Mouse (Mus musculus) kidney, embryonic 15.5 days (tissue): ENCODE results near the gene Olfr291. TPM values are rescaled to one million over a fixed set of nuclear protein-coding genes. Genes with fewer than 3 reads are reported as not detected.

Experiments used
- ATAC-seq: fragments of 200-750 bp; cut with Nextera tagmentation; replicated peaks from 2 replicates; pipeline ENCODE4 v1.8.0; 2017; ENCODE audit warnings: moderate TSS enrichment; ENCODE audit not compliant: low FRiP score
- H3K27ac ChIP-seq: fragments of 300-500 bp; sonication (generic); 2 replicates; pipeline ENCODE4 v1.5.1; 2015; ENCODE audit warnings: mild to moderate bottlenecking, inconsistent platforms
- H3K27me3 ChIP-seq: fragments of 300-500 bp; sonication (generic); 2 replicates; pipeline ENCODE4 v1.6.1; 2015; ENCODE audit warnings: inconsistent platforms
- H3K36me3 ChIP-seq: fragments of 300-500 bp; sonication (generic); 2 replicates; pipeline ENCODE4 v1.6.1; 2015; ENCODE audit warnings: inconsistent platforms
- H3K4me1 ChIP-seq: fragments of 300-500 bp; sonication (generic); 2 replicates; pipeline ENCODE4 v1.6.1; 2015; ENCODE audit warnings: inconsistent platforms
- H3K4me2 ChIP-seq: fragments of 300-500 bp; sonication (generic); 2 replicates; pipeline ENCODE4 v1.6.1; 2015; ENCODE audit warnings: moderate library complexity, mild to moderate bottlenecking, inconsistent platforms
- H3K4me3 ChIP-seq: fragments of 300-500 bp; sonication (generic); replicated peaks from 2 replicates; pipeline ENCODE4 v1.5.1; 2015; ENCODE audit warnings: mild to moderate bottlenecking, inconsistent platforms
- H3K9ac ChIP-seq: fragments of 300-500 bp; sonication (generic); 2 replicates; pipeline ENCODE4 v1.6.1; 2015; ENCODE audit warnings: mild to moderate bottlenecking, inconsistent platforms
- H3K9me3 ChIP-seq: fragments of 300-500 bp; sonication (generic); replicated peaks from 2 replicates; pipeline ENCODE4 v1.6.1; 2016; ENCODE audit warnings: inconsistent platforms
- WGBS: fragments of 180-500 bp; shearing (Covaris S2); methylation state at CpG from one replicate; pipeline ENCODE4 v1.1.7; 2015; ENCODE audit warnings: mixed read lengths; 5-methylcytosine and 5-hydroxymethylcytosine counted together
- polyA plus RNA-seq: library from polyadenylated mRNA; unstranded; fragments of >200 nt; fragmentation: Nextera tagmentation; extraction: Ambion mirVana; gene quantifications from 2 replicates; pipeline ENCODE4 v1.2.1, GENCODE M21; 2015

The Olfr291 gene
- polyA plus RNA-seq = not detected in 2 replicates

DNA sequence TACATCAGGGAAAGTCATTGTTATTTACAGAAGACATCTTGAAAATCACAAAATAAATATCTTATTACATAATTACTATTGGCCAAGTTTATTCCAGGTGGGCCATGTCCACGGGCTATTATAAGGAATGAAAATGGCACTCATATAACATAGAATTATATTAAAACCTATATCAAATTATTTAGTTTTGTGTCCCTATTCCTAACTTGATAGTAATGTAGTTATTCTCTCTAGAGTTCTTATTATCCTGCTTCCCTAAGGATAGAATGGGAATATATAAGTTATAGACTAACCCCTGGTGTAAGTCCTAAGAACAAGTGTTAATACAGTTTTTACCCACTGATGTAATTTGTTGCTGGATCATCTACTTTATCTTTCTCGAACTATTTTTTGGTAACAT lies at the start of gene Olfr291:
Olfr291 (plus strand) TSS at position 301 of the 400 bp plus-strand sequence.
- no peak within 1 kb of the TSS for H3K9ac ChIP-seq
- no peak within 1 kb of the TSS for H3K4me2 ChIP-seq
- H3K36me3 ChIP-seq = no peaks in the 10 kb centered on the region
- no peak within 1 kb of the TSS for H3K27ac ChIP-seq
- no peaks in the 10 kb centered on the region for H3K27me3 ChIP-seq
- H3K9me3 ChIP-seq = no peaks in the 10 kb centered on the region
- no peak within 1 kb of the TSS for H3K4me3 ChIP-seq
- no peak for ATAC-seq
- WGBS = 79% methylated on average over 2 of the region's 2 CpGs
- H3K4me1 ChIP-seq = no peaks in the 10 kb centered on the region

DNA sequence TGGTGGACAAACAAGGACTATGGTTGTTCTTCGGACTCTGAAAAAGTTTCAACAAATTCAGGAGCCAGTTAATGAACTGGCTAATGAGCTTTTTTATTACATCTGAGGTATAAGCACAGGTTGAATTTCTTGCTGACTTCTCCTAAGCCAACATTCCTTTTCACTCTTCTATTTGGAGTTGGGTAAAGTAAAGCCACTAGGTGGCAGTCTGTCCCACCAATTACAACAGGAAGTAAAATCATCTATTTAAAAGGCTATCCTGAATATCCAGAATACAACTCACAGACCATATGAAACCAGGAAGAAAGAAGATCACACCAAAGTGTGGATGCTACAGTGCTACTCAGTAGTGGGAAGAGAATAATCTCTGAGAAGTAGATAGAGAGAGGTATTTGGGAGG lies 48.1 kb upstream of the Olfr291 start:
- H3K4me2 ChIP-seq = no peak overlapping the region
- peaks cover 7% of the 10 kb centered on the region; the same call in 1 of the 2 replicates for H3K4me1 ChIP-seq
- no peak overlapping the region for H3K9ac ChIP-seq
- no peak for ATAC-seq
- H3K36me3 ChIP-seq = no peaks in the 10 kb centered on the region
- no peak overlapping the region for H3K27ac ChIP-seq
- no peaks in the 10 kb centered on the region; the same call in 1 of the 2 replicates for H3K27me3 ChIP-seq
- 19% methylated on average over 1 of the region's 1 CpGs for WGBS
- no peaks in the 10 kb centered on the region for H3K9me3 ChIP-seq
- H3K4me3 ChIP-seq = no peak overlapping the region

DNA sequence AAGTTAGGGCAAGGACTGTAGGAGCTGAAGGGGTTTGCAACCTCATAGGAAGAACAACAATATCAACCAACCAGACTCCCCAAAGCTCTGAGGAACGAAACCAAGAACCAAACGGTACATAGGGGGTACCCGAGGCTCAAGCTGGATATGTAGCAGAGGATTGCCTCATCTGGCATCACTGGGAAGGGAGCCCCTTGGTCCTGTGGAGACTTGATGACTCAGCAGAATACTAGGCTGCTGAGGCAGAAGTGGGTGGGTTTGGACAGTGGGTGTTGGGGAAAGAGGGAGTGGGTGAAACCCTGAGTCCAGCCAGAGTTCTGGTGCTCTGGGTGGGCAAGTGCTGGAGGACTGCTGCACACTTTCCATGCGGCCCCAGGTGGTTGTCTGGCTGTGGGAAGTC lies 47.2 kb upstream of the Olfr291 start:
- Histone ChIP-seq H3K4me2 (no peak overlapping the region), H3K4me3 (no peak overlapping the region), H3K27ac (no peak overlapping the region), H3K4me1 (peaks cover 2% of the 10 kb centered on the region; the same call in 1 of the 2 replicates), H3K36me3 (no peaks in the 10 kb centered on the region), H3K27me3 (no peaks in the 10 kb centered on the region; the same call in 1 of the 2 replicates), H3K9me3 (no peaks in the 10 kb centered on the region), H3K9ac (no peak overlapping the region)
- 81% methylated on average over 4 of the region's 4 CpGs for WGBS
- ATAC-seq = no peak

DNA sequence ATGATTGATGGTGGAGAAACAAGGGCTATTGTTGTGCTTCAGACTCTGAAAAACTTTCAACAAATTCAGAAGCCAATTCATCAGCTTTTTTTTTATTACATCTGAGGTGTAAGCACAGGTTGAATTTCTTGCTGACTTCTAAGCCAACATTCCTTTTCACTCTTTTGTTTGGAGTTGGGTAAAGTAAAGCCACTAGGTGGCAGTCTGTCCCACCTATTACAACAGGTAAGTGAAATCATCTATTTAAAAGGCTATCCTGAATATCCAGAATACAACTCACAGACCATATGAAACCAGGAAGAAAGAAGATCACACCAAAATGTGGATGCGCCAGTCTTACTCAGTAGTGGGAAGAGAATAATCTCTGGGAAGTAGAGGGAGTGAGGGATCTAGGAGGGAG lies 31.2 kb downstream of the Olfr291 start:
- H3K4me1 ChIP-seq = no peaks in the 10 kb centered on the region
- H3K9me3 ChIP-seq = no peaks in the 10 kb centered on the region
- no peak overlapping the region for H3K4me3 ChIP-seq
- no peak for ATAC-seq
- no peaks in the 10 kb centered on the region for H3K27me3 ChIP-seq
- no peak overlapping the region for H3K9ac ChIP-seq
- no peak overlapping the region for H3K4me2 ChIP-seq
- no peaks in the 10 kb centered on the region for H3K36me3 ChIP-seq
- 63% methylated on average over 1 of the region's 1 CpGs for WGBS
- no peak overlapping the region for H3K27ac ChIP-seq

Other genes with a start within 250 kb of the Olfr291 start
- gene Fah, start 246.8 kb upstream of the Olfr291 start, polyA plus RNA-seq = 8.9 and 11.3 TPM in 2 replicates
- gene Zfand6, start 163.6 kb upstream of the Olfr291 start, polyA plus RNA-seq = 169 and 181 TPM in 2 replicates
- gene Vmn2r65, start 110.6 kb downstream of the Olfr291 start, polyA plus RNA-seq = not detected in 2 replicates
- gene Vmn2r66, start 158.7 kb downstream of the Olfr291 start, polyA plus RNA-seq = not detected in 2 replicates